Mouse (Mus musculus) fat pad, adult 2 months (tissue): ENCODE results near the gene Adra1b.

Source experiments
- DNase-seq: peaks from one replicate; pipeline ENCODE4 v3.0.0-alpha.2; 2011; ENCODE audit warnings: low read depth, low spot score; ENCODE audit errors: extremely low read depth

Gene Adra1b

DNA sequence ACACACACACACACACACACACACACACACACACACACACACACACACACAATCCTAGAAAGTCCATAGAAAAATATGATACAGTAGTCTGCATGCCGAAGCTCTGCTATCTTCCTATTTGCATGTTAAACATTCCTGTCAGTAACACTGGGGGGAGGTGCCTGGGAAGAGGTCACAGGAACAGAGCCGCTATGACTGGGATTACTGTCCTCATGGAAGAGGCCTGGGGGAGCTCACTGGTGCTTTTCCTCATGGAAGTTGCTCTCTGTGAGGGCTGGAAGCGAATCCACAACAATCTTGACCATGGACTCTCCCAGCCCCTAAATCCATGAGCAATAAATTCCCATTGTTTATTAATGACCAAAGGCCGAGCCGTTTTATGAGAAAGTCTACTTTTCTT is 77.7 kb downstream of the Adra1b start:
- no peak for DNase-seq

GRCm38 (mm10) chr11:43820552-43821460 is 80.2 kb downstream of the Adra1b start:
- no peak for DNase-seq

DNA sequence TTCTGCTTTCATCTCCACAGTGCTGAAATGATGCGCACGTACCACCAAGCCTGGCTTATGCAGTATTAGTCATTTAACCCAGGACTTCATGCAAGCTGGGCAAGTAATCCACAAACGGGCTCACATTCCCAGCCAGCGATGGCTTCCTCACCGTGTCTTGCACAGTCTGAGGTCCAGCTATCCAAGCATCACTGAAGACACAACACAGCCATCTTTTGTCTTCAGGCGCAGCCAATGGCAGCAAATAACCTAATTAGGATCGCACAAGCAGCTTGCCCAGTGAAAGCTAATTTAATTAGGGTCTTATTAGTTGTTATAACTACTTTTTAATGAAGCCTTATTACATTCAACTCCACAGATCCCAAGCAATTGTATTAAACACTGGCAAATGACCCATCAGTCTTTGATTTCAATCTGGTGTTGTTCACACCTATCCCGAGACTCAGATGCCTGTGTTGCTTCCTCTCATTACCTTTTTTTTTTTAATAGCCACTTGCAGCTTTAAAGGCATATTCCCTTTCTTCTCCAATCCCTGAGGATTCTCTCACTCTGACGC is 83.6 kb downstream of the Adra1b start:
- DNase-seq: no peak

- no peak for DNase-seq
These were observed 88.5 kb downstream of the Adra1b start for GRCm38 (mm10) chr11:43812535-43812934.

GRCm38 (mm10) chr11:43807732-43808131 is 93.3 kb downstream of the Adra1b start:
- no peak for DNase-seq

DNA sequence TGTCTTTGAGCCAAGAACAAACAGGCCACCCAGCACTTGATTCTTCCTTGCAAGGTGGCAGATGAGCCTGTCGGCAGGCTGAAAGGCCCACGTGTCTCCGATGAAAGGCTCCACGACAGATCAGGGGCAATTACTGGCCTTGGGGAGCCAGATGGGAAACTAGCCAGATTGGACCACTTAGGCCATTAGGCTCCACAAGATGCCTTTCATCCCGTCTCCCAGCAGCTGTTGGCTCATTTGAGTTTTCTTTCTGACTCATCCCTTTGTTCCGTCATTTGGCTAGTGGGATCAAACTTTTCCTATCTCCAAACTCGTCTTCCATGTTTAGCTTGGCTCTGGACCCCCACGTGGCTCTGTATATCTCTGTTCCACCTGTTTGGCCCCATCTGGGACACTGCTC is 105.0 kb downstream of the Adra1b start:
- no peak for DNase-seq

- no peak for DNase-seq
These were observed 110.6 kb downstream of the Adra1b start for GRCm38 (mm10) chr11:43790446-43790845.

DNA sequence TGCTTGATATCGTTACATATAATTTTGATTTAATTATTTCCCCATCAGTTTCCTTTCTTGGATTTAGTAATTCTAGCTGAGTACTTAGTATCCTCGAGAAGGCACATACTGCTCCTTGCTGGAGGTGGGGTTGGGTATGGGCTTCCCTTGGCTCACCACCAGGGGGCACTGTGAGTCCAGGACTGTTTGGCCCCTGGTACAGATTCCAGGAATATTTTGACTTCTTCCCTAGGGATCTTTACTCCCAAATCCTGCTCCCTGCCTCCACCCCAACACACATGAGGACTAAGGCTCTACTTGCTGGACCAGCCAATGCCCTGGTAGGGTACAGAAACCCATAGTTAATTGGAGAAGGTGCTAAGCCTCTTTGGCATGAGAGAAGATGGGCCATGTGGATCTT is 117.2 kb downstream of the Adra1b start:
- no peak for DNase-seq

- no peak for DNase-seq
These were observed 117.9 kb downstream of the Adra1b start for GRCm38 (mm10) chr11:43783106-43783505.

DNA sequence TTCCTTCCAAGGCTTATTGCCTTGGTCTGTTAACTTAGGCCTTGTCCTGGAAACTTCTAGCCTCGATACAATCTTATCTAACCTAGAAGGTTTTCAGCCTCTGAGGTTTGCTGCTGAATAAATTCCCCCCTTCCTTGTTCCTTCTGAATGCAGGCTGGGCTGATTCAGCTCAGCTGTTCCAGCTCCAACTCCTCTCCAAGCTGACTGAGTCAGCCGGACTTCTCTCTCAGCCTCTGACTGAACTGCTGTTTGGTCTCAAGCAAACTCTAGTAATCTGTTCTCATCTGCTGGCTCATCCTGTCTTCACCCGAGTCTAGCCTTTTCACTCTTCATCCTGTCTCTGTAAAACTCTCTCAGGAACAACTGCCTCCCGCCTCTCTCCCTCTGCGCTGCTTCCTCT is 121.5 kb downstream of the Adra1b start:
- no peak for DNase-seq

GRCm38 (mm10) chr11:43776324-43776694 is 124.7 kb downstream of the Adra1b start:
- DNase-seq: no peak

DNA sequence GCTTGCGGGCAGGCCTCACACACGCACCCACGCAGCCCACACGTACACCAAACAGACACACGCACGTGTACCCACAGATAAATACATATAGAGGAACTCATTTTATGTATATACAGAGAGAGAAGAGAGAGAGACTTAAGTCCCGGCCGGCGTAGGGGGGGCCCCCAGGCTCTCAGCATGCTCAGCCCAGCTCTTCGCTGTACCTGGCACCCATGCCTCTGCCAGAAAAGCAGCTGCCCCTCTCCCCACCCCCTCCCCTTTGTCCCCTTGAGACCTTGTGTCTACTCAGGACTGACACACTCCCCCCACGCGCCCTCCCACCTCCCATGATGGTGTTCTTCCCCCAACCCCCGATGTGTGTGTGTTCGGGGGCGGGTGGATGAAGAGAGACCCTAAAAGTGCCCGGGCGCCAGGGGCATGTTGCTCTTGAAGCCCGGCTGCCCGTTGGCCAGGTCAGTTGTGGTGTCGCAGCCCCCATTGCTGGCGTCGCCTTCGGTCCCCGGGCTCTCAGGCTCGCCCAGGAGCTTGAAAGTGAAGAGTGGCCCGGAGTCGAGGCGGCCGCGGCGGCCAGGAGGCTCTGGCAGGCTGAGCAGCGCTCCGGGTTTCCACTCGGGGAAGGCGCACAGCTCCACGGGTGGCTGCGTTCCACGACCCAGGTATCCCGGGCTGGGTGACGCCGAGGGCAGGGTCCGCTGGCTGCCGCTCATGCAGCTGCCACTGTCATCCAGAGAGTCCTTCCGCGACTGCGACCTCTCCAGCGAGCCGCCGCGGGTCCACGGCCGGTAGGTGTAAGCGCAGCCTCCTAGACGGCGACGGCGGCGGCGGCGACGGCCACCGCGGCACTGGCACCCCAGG is 125.3 kb downstream of the Adra1b start:
- no peak for DNase-seq

DNA sequence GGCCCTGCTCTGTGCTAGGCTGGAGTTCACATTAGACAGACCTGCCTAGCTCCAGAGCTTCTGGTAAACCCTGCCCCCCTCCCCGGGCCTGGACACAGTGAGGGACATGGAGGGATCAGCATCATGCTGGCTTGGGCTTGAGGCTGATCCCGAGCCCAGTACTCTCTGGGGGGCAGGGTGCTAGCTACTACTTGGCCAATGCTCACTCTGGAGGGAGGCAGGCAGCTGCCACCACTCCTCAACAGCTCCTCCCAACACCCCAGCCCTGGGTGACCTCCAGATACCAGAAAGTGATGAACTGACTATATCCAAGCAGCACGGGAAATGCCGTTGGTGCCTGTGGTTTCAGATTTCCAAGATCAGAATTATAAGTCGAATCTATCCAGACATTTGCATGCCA is 127.3 kb downstream of the Adra1b start:
- DNase-seq: no peak

- no peak for DNase-seq
These were observed 130.9 kb downstream of the Adra1b start for GRCm38 (mm10) chr11:43770110-43770509.

- no peak for DNase-seq
These were observed 133.3 kb downstream of the Adra1b start for GRCm38 (mm10) chr11:43767749-43768148.

DNA sequence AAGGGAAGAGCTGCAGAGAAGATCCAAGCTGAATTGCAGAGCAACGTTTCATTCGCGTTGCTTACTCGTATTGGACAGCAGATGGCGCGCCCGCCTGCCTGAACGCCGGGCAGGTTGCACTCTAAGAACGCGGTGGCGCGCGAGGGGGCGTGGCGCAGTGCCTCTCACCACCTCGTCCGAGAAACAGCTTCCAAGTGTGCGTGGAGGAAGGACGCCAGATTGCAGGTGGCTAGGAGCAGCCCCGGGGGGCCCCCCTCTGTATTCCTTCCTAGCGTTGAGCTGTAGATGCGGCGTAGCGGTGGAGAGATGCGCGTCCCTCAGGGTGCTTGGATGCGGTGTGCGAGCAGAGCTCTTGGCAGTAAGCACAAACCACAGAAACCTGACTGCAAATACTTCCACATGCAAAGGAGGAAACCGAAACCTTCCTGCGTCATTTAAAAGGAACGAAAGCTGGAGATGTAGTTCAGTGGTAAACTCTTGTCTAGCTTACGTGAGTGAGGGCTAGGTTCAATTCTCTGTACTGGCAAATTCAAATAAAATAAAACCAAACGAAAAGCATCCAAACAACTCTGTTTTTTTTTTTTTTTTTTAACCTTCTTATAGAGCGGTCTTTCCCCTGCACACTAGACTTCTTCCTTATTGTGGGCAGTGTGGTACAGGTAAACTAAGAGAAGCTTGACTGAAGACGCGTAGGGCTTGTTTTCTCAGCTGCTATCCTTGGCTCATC is 133.9 kb downstream of the Adra1b start:
- no peak for DNase-seq

DNA sequence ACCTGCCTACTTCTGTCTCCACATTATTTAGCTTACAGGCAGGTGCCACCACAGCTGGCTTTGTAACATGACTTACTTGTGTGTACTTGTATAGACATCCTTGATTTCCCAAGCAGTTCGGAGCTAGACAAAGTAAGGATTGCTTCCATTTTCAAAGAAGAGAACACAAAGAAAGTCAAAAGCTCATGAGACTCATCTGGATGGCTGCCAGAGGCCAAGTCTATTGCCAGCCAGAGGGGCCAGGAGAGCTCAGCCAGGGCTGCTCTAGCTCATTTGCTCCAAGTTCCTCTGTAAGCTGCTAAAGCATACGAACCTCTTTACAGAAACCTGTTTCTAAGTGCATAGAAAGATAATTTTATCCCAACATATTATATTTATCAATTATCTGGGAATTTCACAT is 142.6 kb downstream of the Adra1b start:
- no peak for DNase-seq

- DNase-seq: no peak
These were observed 145.6 kb downstream of the Adra1b start for GRCm38 (mm10) chr11:43755411-43755810.

GRCm38 (mm10) chr11:43754568-43754967 is 146.4 kb downstream of the Adra1b start:
- DNase-seq: no peak

DNA sequence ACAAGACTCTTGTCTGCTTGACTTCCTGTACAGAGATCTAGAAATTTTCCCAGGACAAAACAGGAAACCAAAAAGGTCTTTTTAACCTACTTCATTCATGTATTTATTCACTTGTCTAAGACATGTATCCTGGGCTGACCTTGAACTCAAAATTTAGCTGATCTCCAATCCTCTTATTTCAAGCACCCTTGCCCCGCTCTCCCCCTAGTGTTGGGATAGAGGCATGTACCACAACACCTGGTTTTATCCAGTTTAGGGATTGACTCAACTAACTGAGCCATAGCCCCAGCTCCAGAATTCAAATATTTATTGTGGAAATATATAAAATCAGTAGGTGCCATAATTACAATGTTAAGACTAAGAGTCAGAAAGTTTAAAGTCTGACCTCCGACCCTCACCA is 149.5 kb downstream of the Adra1b start:
- DNase-seq: no peak
